Mouse (Mus musculus) thymus, postnatal 4 days (tissue): ENCODE data around the gene Pan2.
"Not testable (repeated sequence)": the region's sequence is repeated elsewhere in the genome, so short reads cannot be mapped to it uniquely, and the experiment has no call there.

ENCODE experiments used
- DNase-seq: peaks from one replicate; pipeline ENCODE4 v3.0.0; 2021

Pan2 gene

DNA sequence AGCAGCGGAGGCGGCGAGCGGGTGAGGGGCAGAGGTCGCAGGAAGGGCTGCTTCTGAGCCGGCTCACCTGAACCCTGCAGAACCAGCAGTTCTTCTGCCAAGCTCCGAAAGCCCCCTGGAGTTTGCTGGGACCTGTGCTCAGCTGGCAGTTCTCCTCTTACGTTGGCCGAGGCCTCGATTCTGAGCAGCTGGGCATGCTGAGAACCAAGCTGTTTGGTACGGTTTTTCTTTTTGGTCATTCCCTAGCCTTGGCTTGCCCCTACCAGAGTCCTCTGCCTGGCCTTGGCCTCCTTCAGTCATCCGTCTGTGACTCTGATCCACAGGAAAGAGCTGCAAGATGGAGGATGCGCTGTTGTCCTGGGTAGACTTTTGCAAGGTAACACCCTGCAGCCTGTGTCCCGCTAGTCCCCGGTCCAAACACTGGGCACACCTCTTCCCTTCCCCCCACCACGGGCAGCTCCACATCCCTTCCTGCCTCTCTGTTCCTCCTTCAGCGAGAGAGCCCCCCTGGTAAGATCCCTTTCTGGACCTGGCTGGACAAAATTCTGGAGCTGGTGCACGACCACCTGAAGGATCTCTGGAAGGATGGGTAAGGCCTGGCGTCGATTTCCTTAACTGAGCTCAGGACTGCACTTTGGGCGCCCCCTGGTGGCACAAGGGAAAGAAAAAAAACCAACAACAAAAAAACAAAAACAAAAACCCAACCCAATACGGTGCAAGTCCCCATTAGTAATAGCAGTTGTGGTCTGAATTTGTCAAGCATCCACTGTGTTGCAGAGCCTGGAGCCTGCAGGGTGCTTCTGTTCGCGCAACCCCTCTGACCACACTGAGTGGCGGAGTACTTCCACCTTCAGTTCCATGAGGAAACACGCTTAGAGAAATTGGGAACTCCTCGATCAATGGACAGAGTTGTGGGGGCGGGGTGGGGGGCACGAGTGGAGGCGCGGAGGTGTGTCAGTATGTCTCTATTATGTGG, 19.2 kb upstream of the Pan2 start:
- peak; percentile 85 for DNase-seq

DNA sequence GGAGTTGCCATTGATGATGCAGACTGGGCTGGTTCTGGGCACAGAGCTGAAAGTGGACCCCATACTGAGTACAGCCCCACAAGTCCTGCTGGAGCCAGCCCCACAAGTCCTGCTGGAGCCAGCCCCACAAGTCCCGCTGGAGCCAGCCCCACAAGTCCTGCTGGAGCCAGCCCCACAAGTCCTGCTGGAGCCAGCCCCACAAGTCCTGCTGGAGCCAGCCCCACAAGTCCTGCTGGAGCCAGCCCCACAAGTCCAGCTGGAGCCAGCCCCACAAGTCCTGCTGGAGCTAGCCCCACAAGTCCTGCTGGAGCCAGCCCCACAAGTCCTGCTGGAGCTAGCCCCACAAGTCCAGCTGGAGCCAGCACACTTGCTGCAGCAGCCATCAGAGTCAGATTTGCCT, 12.5 kb upstream of the Pan2 start:
- not testable (repeated sequence) for DNase-seq

DNA sequence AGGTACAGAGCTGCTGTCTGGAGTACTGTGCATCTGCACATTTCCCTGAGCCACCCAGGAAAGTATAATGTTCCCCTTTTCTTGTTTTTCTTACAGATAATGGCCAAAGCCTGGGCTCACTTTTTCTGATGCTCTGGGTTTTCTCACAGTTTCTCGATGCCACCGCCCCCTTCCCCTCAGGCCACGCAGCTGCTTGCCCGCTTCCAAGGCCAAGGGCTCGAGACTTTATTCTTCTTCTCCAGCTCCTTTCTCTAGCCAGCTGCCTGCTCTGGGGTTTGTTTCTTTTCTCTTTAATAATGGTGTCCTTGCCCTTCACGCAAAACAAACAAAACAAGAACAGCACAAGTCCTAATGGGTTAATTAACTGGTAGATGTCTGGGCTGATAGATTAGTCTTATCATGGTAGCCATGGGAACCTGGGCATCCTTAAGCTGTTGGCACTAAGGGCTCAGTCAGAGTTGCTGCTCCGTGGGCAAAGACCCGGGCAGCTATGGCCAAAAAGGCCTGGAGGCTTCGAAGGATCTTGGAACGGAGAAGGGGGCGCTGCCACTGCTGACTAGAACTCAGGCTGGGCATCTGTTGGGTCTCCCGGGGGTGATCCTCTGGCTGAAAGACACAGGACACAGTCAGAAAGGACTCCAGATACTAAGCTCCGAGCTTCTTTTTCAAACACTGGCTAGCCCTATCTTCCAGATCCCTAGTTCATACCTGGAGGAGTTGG, 6.6 kb upstream of the Pan2 start:
- DNase-seq: no peak

DNA sequence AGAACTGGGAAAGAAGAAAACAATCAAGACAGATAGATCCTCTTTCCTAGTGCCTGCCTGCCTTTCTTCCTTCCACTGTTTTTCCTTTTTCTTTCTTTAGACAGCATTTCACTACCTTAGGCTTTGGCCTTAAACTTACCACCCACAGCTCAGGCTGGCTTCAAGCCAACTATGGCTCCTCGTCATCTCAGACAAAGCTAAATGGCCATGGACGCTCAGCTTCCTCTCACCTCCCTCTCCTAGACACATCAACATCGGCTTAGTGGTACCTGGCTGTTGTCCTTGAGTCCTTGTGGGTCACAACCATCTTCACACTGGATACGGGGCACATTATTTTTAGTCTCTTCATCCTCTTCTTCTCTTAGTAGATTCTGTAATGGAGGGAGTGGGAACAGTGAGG, 5.9 kb upstream of the Pan2 start:
- DNase-seq: no peak

DNA sequence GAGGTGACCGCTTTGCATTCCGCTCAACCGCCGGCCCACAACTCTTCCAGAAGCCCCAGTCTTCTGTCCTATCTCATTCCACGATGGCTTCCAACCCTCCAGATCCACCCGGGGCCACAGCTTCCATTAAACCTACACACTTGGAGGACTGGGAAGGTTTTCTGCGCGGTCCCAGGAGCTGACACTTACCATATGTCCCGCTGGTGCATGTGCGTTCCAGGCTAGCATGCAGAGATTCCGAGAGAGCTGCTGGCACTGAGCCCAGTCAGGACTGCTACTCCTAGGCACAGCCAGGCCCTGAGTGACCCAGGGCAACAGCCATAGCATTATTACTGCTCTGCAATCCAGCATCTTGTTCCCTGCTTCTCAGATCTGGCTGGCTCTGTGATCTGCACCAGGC, 5.5 kb upstream of the Pan2 start:
- no peak for DNase-seq

DNA sequence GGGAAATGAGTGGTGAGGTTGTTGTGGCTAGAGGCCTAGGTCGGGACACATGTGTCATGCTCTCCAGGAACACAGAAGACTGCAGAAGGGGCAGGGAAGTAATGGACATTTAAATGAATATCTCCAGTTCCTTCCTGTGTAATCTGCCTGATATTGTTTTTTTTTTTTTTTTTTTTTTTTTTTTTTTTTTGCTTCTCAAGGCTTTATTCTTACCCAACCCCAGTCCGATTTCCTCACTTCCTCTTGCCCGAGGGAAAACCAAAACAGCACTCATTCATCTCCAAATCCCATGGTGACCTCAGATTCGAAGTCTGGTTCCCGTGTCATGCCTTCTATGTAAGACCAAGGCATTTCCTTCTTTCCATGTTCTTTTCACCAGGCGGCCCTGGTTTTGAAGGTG, 4.9 kb upstream of the Pan2 start:
- no peak for DNase-seq

DNA sequence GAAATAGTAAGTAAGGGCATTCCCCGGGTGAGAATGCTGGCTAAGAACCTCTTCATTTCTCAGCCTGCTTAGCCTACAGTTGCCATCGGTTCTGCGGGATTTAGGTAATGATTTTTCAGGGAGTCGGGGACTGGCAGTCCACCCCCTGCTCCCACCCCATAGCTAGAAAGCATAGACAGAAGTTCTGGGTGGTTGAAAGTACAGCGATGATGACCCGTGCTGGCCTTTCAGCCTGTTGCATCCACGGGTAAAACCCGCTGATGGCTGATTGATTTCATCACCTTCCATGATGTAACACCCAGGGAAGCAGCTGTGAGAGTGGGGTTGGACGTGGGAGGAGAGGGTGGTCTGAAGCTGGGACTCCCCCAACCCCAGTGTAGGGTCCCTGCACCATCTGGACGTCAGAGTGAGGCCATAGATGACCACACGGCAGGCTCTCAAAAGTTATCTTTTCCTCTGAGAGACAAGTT, 4.4 kb upstream of the Pan2 start, which contains the start of gene Il23a:
Il23a (minus strand) TSS at position 51 of the 470 bp plus-strand sequence.
- no peak for DNase-seq

DNA sequence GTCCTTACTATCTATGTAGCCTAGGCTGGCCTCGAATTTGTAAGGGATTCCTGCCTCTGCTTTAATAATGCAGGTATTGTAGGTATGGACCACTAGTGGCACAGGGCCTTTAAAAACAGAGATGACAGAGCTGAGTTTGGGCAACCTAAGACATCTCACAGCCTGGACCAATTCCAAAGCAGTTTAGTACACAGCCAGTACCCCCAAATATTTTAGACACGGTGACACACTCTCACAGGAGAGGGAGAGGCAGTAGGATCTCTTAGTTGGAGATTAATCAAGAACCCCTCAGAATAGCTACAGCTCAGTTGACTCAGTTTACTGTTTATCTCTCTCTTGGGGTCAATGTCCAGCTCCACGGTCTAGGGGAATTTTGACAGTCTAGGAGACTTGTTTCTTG, 778 bp upstream of the Pan2 start:
- DNase-seq: no peak

DNA sequence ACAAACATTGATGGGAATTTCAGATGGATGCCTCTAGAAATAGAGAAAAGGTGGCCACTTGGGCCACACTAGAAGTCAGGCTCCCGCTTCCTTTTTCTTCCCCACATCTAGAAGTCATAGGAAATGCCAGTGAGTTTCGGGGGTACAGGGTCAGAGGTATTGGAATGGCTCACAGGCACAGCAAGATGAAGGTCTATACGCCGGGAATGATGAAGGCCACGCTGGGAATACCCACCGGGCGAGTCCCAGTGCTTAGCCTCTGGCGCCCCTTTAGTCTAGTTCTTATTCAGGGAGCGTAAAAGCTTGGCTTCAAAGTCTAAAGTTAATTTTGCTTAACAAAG, 380 bp upstream of the Pan2 start:
- no peak for DNase-seq

DNA sequence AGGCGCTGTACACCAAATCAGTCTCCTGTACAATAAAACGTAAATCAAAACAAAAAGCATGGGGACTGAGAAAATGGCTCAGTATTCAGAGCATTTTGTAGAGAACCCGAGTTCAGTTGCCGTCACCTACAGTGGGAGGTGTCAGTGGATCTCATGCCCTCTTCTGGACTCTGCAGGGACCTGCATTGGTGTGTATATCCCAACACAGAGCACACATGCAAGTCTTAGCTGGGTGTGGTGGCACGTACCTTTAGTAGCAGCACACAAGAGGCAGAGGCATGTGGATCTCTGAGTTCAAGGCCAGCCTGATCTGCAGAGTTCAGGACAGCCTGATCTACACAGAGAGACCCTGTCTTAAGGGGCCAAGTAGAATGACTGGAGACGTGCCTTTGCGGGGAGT, 6.5 kb downstream of the Pan2 start:
- DNase-seq: no peak

DNA sequence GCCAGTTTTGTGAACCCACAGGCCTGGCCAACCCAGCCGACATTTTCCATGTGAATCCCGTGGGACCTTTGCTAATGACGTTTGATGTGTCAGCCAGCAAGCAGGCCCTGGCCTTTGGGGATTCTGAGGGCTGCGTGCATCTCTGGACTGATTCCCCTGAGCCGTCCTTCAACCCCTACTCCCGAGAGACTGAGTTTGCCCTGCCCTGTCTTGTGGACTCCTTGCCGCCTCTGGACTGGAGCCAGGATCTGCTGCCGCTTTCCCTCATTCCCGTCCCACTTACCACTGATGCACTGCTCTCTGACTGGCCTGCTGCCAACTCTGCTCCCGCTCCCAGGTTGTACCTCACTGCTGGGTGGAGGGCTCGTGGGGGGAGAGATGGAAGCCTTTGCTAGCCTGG, 7.0 kb downstream of the Pan2 start:
- no peak for DNase-seq

DNA sequence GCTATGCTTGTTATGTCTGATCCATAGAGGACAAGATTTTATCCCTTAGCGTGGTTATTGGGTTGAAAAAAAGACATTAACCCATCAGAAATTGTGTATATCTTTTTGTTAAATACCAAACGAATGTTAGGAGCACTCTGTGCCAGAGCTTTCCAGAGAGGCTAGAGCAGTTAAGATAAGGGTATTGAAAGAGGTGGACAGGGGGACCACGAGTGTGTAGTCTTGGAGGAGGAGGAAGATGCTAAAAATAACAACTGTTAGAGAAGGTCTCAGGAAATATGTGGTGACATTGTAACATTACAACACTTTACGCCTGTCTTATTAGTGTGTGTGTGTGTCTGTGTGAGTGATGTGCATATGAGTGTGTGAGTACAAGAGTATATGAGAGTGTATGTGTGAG, 7.8 kb downstream of the Pan2 start:
- DNase-seq: no peak

DNA sequence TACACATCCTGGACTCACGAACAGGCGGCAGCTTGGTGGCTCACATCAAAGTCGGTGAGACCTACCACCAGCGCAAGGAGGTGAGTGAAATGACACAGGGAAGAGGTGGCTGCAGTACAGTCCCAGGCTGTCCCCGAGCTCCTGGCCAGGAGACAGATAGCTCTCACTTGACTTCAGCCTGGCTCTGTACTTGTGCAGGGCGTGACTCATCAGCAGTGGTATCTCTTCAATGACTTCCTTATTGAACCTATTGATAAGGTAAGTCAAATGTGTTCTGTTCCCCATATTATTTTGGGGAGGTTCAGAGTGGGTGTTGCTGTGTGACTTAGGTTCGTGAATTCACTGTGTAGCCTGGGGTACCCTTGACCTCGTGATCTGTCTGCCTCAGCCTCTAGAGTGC, 12.4 kb downstream of the Pan2 start:
- DNase-seq: no peak

DNA sequence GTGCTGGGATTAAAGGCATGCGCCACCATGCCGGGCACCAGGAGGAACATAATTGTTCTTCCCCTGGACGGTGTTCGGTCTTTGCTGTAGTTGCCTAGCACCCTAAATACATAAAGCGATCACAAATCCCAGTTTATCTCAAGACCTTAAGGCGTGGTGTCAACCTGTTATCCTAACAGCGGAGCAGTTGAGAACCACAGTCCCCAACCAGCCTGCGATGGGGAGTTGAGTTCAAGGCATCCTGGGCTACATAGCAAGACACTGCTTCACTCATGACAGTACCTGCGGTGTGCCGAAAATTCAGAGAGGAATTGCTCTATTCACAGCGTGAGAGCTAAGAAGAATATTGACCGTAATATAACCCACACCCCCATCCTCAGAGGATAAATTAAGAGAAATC, 18.5 kb downstream of the Pan2 start:
- DNase-seq: no peak

DNA sequence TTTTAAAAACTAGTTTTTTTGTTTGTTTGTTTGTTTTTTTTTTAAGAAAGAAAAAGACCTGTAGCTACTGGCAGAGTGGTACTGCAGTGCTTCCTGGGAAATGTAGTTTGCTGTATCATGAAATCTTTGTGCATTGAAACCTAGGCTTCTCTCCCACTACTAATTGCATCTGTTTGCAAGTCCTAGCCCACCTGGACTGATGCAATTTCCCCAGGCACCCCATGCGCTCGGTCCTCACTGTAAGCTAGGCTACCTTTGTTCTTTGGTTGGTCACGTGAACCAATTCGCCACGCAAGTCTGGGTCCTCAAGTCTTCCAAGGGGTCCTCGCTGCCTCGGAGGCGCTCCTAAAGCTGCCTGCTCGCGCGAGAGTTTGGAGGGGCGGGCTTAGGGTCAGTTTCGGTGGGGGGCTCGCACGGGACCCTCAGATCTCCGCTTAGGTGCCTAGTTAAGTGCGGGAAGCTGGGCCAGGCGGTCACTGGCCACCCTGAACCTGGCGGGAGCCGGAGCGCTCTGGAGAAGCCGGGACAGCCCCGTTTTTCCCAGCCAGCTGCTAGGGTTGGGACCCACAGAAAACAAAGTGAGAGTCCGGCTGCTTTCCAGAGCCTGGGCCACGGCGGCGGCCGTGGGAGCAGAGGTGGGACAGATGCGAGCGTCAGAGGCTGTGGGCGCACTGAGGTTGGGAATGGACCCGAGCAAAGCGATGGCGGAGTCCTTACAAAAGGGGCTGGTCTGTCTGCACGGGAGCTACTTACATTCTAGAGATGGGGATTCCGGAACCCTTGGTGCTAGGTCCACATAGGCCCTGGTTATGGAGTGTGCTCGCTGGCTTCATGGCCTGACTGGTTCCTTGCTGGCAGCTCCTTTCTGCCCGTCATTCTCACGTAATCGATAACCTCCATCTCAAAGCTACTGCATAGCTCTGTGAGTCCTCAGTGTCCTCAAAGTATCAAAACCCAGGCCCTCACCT, 19.3 kb downstream of the Pan2 start, which contains the start of gene Cnpy2:
Cnpy2 (plus strand) TSS at position 319 of the 968 bp plus-strand sequence.
- peak; percentile 86 for DNase-seq

DNA sequence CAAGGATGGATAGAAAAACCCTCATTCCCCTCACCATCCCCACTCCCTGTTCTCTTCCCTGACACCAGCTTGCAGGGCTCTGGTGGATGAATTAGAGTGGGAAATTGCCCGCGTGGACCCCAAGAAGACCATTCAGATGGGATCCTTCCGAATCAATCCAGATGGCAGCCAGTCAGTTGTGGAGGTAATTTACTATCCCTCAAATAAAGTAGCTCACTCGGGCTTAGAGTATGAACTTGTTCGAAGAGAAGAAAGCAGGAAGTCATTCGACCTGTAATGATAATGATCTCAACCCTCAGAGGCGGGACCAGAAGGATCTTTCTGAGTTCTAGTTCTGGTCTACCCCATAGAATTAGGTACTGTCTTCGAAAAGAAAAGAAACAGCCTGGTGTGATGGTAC, 20.4 kb downstream of the Pan2 start:
- no peak for DNase-seq

DNA sequence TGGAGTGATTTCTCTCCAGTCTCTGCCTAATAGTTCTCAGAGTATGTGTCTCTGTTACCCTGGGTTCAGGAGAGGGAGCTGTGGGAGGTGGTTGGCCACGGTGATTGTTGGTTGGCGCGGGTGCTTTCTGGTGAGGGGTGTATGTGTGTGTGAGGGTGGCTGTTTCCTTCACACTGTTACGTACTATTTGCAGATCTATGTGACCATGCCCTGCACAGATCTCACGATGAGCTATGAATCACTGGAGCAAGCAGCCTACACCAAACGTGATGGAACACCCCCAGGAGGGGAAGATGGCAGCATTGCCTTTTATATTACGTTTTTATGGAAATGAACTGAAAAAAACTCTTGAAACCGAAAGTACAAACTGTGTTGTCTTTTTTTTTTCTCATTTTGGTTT, 23.7 kb downstream of the Pan2 start:
- DNase-seq: no peak

DNA sequence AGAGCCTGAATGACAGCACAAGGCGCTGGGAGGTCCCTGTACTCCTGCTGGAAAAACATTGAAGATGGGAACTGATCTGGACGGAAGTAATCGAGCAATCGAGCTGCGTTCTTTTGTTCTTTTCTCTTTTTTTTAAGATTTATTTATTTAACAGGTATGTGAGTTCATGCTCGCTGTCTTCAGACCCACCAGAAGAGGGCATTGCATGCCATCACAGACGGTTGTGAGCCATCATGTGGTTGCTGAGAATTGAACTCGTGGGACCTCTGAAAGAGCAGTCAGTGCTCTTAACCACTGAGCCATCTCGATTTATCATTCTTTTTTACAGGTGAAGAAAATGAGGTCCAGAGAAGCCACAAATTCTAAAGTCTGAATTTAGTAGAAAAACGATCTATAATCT, 24.5 kb downstream of the Pan2 start:
- peak; percentile 26 for DNase-seq

DNA sequence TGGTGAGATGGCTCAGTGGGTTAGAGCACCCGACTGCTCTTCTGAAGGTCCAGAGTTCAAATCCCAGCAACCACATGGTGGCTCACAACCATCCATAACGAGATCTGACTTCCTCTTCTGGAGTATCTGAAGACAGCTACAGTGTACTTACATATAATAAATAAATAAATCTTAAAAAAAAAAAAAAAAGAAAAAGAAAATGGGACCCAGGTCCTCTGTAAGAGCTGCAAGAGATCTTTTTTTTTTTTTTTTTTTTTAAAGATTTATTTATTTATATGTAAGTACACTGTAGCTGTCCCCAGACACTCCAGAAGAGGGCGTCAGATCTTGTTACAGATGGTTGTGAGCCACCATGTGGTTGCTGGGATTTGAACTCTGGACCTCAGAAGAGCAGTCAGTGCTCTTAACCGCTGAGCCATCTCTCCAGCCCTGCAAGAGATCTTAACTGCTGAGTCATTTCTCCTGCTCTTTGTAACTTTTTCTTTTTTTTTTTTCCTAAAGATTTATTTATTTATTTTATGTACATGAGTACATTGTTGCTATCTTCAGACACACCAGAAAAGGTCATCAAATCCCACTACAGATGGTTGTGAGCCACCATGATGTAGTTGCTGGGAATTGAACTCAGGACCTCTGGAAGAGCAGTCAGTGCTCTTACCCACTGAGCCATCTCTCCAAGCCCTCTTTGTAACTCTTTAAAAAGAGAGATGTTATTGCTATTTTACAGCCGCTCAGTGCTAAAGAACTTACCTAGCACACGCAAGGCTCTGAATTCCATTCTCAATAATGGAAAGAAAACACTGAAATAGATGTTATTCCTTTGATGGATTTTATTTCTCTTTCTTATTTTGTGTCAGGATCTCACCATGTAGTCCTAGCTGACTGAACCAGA, 29.5 kb downstream of the Pan2 start:
- DNase-seq: not testable (repeated sequence)

DNA sequence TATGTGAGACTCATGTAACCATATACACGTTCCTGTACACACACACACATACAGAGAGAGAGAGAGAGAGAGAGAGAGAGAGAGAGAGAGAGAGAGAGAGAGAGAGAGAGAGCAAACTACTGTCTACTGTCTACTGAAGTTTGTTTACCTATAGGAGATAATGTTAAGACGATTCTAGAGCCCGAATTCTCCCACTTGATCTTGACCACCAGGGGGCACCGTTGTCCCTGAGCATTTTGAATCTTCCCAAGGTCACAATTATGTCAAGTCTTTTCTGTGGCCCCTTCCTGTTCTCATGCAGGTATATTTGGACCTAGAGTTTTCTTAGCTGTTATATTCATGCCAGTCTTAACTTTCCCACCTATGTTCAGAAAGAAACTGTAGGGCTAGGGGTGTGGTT, 32.4 kb downstream of the Pan2 start:
- peak; percentile 92 for DNase-seq

DNA sequence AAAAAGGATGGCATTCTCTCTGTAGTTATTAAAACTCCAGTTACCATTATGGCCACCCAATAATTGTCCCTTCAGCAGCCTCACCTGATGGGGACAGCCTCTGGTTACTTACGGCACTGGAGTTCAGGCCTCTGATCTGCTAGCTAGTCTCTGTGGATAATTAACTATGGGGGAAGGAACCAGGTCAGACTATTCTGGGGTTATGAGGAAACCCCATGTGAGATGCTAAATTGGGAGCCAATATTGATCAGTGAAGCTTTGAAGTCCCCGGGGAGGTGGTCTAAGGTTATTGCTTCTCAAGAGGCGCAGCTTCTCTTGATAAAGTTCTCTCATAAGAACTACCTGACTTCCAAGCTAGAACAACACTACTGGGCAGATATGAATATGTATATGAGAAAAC, 33.1 kb downstream of the Pan2 start:
- no peak for DNase-seq

DNA sequence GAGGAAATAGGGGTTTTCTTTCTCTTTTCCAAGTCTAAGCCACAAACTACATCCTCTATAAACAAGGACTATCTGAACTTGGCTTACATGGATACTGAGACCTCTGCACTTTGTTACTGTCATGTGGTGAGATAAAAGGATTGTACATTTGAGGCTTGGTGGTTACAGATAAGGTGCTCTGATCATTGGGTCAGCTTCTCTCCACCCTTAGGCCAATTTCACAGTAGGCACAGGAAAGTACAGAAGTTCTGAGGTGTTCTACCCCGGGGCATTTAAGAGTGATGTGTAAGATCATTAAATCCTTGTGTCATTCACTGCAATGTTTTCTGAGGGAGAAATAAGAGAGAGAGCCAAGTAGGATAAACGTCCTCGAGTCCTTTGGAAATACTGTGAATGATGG, 33.5 kb downstream of the Pan2 start:
- no peak for DNase-seq
